Mouse (Mus musculus) ovary, postnatal 36 days (tissue): ENCODE measurements around the gene Pik3ap1.
A peak's percentile ranks its signal among the peaks of the same experiment; 100 is the strongest.

Source experiments
- DNase-seq: peaks from one replicate; pipeline ENCODE4 v3.0.0; 2022; ENCODE audit warnings: low spot score, mixed read lengths

Gene Pik3ap1

DNA sequence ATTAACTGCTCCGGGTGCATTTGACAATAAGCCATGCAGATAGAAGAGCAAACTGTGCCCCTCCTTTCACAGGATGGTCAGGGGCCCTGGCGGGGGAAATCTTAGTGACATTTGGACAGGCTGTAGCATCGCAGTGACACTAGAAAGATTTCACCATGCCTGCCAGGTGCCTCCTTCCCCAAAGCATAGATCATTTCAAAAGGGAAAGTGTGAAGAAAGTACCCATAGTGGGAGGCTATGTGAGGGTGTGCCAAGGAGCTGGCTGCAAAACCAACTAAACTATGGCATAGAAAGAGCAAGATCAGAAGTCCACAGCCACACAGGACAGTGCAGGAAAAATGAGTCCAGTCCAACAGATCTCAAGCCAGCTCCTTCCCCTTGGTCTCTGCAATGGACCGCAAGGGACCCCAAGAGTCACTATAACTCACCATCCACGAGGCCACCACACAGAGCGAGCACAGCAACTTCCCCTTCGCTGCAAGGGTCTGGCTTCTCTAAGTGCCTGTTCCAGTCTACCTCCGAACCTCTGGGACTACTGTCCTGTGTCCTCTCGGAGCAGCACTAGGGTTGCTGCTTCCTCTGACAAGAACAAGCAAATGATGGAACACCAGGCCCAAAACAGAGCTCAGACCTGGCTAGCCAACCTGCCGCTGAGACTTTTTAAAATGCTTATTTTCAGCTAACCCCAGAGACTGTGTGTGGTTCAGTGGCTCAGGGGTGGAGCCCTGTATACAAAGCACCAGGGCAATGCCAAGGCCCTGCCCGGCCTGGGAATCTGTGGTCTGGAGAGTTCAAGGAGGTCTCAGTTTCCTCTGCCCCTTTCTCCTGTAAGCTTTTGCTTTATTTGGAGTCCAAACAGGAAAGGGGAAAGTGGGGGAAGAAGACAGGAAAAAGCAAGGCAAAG lies 15.1 kb downstream of the Pik3ap1 start:
- no peak for DNase-seq

DNA sequence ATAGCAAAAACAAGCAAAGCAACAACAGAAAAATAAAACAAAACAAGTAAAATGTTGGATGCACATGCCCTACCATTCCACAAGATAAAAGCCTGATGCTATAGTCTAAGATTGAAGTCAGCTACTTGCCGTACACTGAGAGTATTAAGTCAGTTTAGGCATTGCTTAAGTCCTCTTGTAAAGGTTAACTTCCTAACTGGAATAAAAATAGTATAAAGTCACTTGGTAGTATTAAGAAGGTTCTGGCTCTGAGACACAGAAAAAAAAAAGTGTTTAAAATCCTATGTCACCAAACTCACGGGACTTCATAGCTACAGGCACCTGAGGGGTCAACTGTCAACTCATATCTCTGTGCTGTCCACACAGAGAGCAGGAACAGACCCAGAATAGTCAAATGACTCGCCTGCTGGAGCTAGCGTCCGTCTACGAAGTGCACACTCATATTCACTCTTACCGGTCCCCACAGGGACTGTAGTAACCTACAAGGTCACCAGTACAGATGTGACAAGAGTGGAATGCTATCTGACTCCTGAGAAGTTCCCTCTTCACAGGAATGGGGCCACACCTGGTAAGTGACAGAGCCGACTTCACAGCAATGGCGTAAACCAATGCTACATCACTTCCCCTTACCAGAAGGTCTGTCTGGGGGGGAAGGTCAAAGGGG lies 17.9 kb downstream of the Pik3ap1 start:
- DNase-seq: no peak

GRCm38 (mm10) chr19:41366192-41366853 lies 18.6 kb downstream of the Pik3ap1 start:
- DNase-seq: no peak

GRCm38 (mm10) chr19:41365570-41365969 lies 19.3 kb downstream of the Pik3ap1 start:
- DNase-seq: no peak

GRCm38 (mm10) chr19:41364509-41364908 lies 20.4 kb downstream of the Pik3ap1 start:
- DNase-seq: no peak

DNA sequence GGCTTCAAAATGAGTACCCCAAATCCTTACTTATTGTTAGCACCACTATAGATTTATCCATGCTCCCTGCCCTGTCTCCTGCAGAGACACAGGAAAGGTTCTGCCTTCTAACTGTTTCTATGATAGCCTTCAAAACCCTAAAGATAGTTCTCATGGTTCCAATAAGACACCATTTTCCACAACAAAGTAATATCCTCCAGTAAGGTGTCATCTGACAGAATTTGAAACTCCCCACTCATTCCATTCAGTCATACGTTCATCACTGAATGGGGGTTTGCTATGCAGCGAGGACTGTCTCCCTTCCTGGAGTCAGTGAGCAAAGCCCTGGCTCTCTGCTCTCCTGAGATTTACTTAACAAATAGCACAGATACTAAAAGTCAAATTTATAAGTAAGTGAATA lies 21.9 kb downstream of the Pik3ap1 start:
- no peak for DNase-seq

GRCm38 (mm10) chr19:41360459-41360858 lies 24.4 kb downstream of the Pik3ap1 start:
- DNase-seq: no peak

DNA sequence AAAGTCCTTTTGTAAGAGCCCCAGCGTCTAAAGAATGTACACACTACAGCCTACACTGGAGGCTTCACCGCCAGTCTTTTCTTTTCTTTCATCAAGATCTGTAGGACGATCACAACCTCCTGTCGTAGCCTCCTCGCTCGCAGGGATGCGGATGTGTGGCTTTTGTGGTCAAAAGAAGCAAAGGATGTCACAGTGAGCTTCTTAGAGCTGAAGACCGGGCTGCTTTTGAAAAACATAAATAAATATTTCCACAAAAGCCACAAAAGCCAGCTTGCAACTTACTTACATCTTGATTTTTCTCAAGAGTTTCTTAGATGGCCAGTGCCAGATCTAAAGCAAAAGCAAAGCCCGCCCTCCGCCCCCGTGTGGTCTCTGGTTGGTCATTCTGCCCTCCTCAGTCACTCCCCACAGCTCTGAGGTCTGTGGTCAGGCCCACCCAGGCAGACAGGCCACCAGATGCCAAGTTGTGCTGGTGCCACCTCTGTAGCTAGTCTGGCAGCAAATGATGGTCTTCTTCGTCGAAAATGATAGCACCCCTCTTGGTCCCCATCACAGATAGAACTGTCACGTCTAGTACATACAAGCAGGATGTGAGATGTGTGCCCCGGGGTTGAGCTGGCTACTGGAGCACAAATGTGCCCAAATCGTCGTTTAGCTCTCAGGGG lies 30.5 kb downstream of the Pik3ap1 start:
- no peak for DNase-seq

GRCm38 (mm10) chr19:41349624-41350023 lies 35.3 kb downstream of the Pik3ap1 start:
- no peak for DNase-seq

DNA sequence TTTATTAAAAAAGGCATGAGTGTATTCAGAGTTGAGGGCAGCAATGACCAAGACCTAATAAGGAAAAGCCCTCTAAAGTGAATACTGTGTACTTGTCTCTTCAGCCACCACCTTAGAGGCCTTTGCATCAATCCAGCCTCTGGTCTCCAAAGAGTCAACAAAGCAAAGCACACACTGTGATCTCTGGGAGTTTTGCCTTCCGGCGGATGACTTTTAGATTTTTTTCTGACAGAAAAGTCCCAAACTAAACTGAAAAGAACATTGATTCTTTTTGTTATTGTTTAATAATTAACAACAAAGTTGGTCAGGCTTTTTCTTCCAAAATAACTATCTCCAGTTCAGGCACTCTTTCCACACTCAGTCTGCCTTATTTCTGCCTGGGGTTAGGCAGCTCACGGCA lies 36.7 kb downstream of the Pik3ap1 start:
- no peak for DNase-seq

- DNase-seq: no peak
Observed at GRCm38 (mm10) chr19:41347326-41347725, 37.6 kb downstream of the Pik3ap1 start.

- no peak for DNase-seq
Observed at GRCm38 (mm10) chr19:41346099-41346850, 38.6 kb downstream of the Pik3ap1 start.

DNA sequence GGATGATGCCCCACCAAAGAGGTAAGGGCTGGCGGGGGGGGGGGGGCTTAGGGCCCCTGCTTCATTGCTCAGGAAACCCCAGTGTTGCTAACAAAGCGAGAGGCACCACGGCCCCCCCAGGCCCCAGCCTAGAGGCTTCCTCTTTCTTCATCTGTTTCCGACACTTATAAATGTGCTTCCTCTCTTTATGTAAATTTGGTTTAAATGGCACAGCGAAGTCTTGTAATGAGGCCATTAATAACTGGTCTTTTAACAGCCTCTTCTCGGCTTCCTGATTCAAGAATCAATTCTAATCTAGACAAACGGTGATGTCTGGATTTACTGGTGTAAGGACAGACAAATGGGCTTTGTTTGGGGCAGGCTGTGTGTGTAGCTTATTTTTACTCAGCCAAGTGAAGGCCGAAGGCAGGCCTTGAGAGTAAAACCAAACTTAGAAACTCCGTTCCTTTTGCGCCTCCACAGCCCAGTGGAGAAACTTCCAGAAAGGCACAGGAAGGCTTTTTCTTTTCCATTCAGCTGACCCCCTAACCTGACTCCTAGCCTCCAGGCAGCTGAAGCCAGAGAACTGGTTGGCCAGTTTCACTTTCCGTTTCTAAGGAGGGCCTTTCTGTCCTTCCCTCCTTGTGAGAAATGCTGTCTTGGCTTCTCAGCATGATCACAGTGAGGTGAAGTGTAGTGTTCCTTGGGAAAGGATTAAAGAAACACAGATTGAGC lies 39.7 kb downstream of the Pik3ap1 start:
- DNase-seq: peak; percentile 34

GRCm38 (mm10) chr19:41344666-41345027 lies 40.3 kb downstream of the Pik3ap1 start:
- no peak for DNase-seq

DNA sequence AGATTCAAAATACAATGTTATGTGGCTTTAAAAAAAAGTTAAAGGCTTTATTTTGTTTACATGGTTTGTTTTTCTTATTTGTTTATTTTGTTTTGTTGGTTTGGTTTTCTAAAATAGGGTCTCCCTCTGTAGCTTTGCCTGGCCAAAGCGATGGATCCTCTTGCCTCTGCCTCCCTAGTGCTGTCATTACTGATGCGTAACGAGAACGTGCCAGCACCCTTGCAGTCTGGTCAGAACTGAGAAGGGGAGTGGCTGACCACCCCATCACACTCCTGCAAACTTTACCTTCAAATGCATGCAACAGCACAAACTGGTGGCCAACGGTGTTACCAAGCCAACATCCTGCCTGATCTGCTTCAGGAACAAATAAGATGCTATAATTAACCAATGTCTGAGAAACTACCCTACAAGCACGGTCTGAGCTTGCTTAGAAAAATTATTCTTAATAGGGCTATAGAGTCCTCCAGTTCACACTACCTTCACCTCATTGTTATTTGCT lies 42.3 kb downstream of the Pik3ap1 start:
- no peak for DNase-seq

GRCm38 (mm10) chr19:41341677-41342076 lies 43.2 kb downstream of the Pik3ap1 start:
- no peak for DNase-seq

DNA sequence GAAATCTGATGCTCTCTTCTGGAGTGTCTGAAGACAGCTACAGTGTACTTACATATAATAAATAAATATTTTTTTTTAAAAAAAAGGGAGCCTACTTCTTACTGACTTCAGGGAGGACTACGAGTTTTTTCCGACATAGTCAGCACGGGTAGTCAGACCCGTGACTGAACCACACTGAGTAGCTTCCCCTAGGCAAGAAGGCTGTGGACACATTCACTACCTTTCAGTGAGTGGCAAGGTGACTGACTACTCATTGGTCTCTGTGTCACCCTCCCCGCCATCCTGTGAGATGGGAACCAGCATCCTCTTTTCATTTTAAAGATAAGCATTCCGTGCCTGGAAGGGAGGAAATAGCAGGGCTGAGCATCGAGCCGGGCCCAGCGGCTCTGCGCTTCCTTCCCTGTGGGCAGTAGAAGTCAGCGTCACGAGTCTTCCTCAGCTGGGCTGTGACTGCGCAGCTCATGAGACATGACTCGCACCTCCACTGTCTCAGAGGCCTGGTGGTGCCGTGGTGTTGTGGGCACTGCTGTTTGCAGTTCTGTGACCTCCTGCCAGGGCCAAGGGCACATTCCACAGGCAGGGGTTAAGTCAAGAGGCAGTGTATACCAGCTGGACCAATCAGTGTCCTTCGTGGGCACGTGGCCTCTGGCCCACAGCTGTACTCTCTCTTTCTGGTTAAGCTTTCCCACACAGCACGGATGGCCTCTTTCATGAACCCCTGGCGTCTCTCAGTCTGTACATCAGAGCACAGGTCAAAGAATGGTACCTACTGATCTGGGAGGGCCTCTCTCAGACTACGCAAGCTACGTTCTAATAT lies 45.7 kb downstream of the Pik3ap1 start:
- peak; percentile 22 for DNase-seq

GRCm38 (mm10) chr19:41338379-41338778 lies 46.5 kb downstream of the Pik3ap1 start:
- no peak for DNase-seq

DNA sequence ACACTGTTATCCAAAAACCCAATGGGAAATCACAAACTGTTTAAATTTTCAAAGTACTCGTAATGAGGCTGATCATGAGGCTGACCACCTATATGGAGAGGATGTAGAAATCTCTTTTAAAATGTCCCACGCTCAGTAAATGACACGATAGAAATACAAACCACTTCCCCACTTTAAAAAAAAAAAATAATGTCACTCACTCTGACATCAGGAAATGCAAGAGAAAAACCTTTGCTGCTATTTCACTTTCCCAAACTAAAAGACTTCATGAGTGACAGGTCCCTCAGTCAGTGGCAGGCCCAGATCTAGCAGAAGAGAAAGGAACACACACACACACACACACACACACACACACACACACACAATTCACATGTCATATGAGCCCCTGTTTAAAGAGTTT lies 49.2 kb downstream of the Pik3ap1 start:
- no peak for DNase-seq

- DNase-seq: no peak
Observed at GRCm38 (mm10) chr19:41332986-41333385, 51.9 kb downstream of the Pik3ap1 start.
